Mouse (Mus musculus): ENCODE data around the gene Sim1. TPM values are rescaled to one million over a fixed set of nuclear protein-coding genes. Genes with fewer than 3 reads are reported as not detected.

Sim1 gene
- total and polyA plus RNA-seq, 3 experiments, result not detected

- H3K4me3 ChIP-seq (ENCODE audit: control insufficient read depth in 1 of 2, insufficient read depth in 1 of 2, low read depth in 2 of 2, low read length in 2 of 2), result no peak overlapping the region
Measured at GRCm38 (mm10) chr10:50882366-50882765, 12.2 kb upstream of the Sim1 start.

GRCm38 (mm10) chr10:50886305-50886704, 8.2 kb upstream of the Sim1 start:
- H3K36me3 ChIP-seq (ENCODE audit: control insufficient read depth in 1 of 2, insufficient read depth in 2 of 2, low read length in 2 of 2), result no peaks in the 10 kb centered on the region
- H3K4me3 ChIP-seq (ENCODE audit: control insufficient read depth in 1 of 2, insufficient read depth in 1 of 2, low read depth in 2 of 2, low read length in 2 of 2), result no peak overlapping the region
- H3K9me3 ChIP-seq (replicated peaks; ENCODE audit: insufficient read depth, low read length), result no peaks in the 10 kb centered on the region
- no peak overlapping the region for H3K9ac ChIP-seq (ENCODE audit: control insufficient read depth, low read depth, low read length, poor library complexity, severe bottlenecking)
- no peaks in the 10 kb centered on the region for H3K4me1 ChIP-seq (ENCODE audit: control insufficient read depth in 1 of 2, insufficient read depth in 2 of 2, low read length in 2 of 2)
- no peak overlapping the region for H3K27ac ChIP-seq (ENCODE audit: control insufficient read depth, low read depth, low read length)
- TF ChIP-seq ZKSCAN1 (IDR thresholded peaks at IDR 0.05; ENCODE audit: low read depth, low read length) (no peak), GABPA (IDR thresholded peaks at IDR 0.05; ENCODE audit: low read depth, low read length) (no peak), MXI1 (IDR thresholded peaks at IDR 0.05; ENCODE audit: low read depth, low read length) (no peak), ZMIZ1 (IDR thresholded peaks at IDR 0.05; ENCODE audit: low read depth, low read length) (no peak), NRF1 (IDR thresholded peaks at IDR 0.05; ENCODE audit: insufficient read depth, low read depth, low read length, poor library complexity, severe bottlenecking) (no peak), MAFK (IDR thresholded peaks at IDR 0.05; ENCODE audit: borderline replicate concordance, low read depth, low read length) (no peak), RCOR1 (IDR thresholded peaks at IDR 0.05; ENCODE audit: low read depth, low read length) (no peak), TAL1 (IDR thresholded peaks at IDR 0.05; ENCODE audit: low read length) (no peak), SIN3A (IDR thresholded peaks at IDR 0.05; ENCODE audit: low read length) (no peak), MAX (IDR thresholded peaks at IDR 0.05; ENCODE audit: low read length) (no peak), SMC3 (IDR thresholded peaks at IDR 0.05; ENCODE audit: low read depth, low read length) (no peak), GATA1 (IDR thresholded peaks at IDR 0.05; ENCODE audit: low read depth, low read length) (no peak), BHLHE40 (IDR thresholded peaks at IDR 0.05; ENCODE audit: borderline replicate concordance, low read depth, low read length) (no peak), NELFE (IDR thresholded peaks at IDR 0.05; ENCODE audit: low read depth, low read length) (no peak), CHD2 (IDR thresholded peaks at IDR 0.05; ENCODE audit: low read length) (no peak), UBTF (IDR thresholded peaks at IDR 0.05; ENCODE audit: borderline replicate concordance, insufficient read depth, low read depth, low read length) (no peak), ELF1 (IDR thresholded peaks at IDR 0.05; ENCODE audit: low read depth, low read length) (no peak)
- DNase-seq (ENCODE audit: low read depth, low spot score), result no peak
- no peaks in the 10 kb centered on the region; a peak in 2 of 4 replicates for H3K27me3 ChIP-seq (ENCODE audit: control insufficient read depth in 1 of 2, insufficient read depth in 2 of 2, low read length in 2 of 2)
- no peaks in the 10 kb centered on the region for H3K79me2 ChIP-seq (ENCODE audit: control insufficient read depth, insufficient read depth, low read length, poor library complexity)

More at GRCm38 (mm10) chr10:50882366-50882765, 12.2 kb upstream of the Sim1 start:
- no peak overlapping the region for H3K9ac ChIP-seq (ENCODE audit: control insufficient read depth, low read depth, low read length, poor library complexity, severe bottlenecking)
- no peaks in the 10 kb centered on the region for H3K79me2 ChIP-seq (ENCODE audit: control insufficient read depth, insufficient read depth, low read length, poor library complexity)
- no peaks in the 10 kb centered on the region for H3K4me1 ChIP-seq (ENCODE audit: control insufficient read depth in 1 of 2, insufficient read depth in 2 of 2, low read length in 2 of 2)
- DNase-seq (ENCODE audit: low read depth, low spot score), result no peak
- peaks cover 0 to 2% of the 10 kb centered on the region in 2 experiments; a peak in 3 of 4 replicates for H3K27me3 ChIP-seq (ENCODE audit: control insufficient read depth in 1 of 2, insufficient read depth in 2 of 2, low read length in 2 of 2)
- TF ChIP-seq POLR2AphosphoS5 (IDR thresholded peaks at IDR 0.05; ENCODE audit: borderline replicate concordance, low read depth, low read length), result no peak
- no peak for TF ChIP-seq SIN3A (IDR thresholded peaks at IDR 0.05; ENCODE audit: low read length)
- TF ChIP-seq POLR2AphosphoS2 (IDR thresholded peaks at IDR 0.05; ENCODE audit: low read length), result no peak
- TF ChIP-seq MAX (IDR thresholded peaks at IDR 0.05; ENCODE audit: low read length), result no peak
- no peak for TF ChIP-seq KAT2A (conservative IDR thresholded peaks at IDR 0.05; ENCODE audit: low read depth, low read length)
- TF ChIP-seq TAL1 (IDR thresholded peaks at IDR 0.05; ENCODE audit: low read length), result no peak
- TF ChIP-seq UBTF (IDR thresholded peaks at IDR 0.05; ENCODE audit: borderline replicate concordance, insufficient read depth, low read depth, low read length), result no peak
- TF ChIP-seq ZKSCAN1 (IDR thresholded peaks at IDR 0.05; ENCODE audit: low read depth, low read length), result no peak
- no peak for TF ChIP-seq JUND (IDR thresholded peaks at IDR 0.05; ENCODE audit: low read depth, low read length)
- TF ChIP-seq MAZ (IDR thresholded peaks at IDR 0.05; ENCODE audit: low read depth, low read length), result no peak
- no peak for TF ChIP-seq TCF12 (IDR thresholded peaks at IDR 0.05; ENCODE audit: low read depth, low read length)
- no peak for TF ChIP-seq GATA1 (IDR thresholded peaks at IDR 0.05; ENCODE audit: low read depth, low read length)
- no peak for TF ChIP-seq POLR2A (IDR thresholded peaks at IDR 0.05; ENCODE audit: control insufficient read depth in 1 of 2, insufficient read depth in 1 of 2, low read depth in 1 of 2, low read length in 2 of 2, poor library complexity in 1 of 2)
- no peak for TF ChIP-seq ETS1 (IDR thresholded peaks at IDR 0.05; ENCODE audit: low read depth, low read length)
- no peak for TF ChIP-seq USF2 (IDR thresholded peaks at IDR 0.05; ENCODE audit: borderline replicate concordance in 1 of 2, insufficient read depth in 1 of 2, low read depth in 1 of 2, low read length in 2 of 2)
- TF ChIP-seq SMC3 (IDR thresholded peaks at IDR 0.05; ENCODE audit: low read depth, low read length), result no peak
- H3K27ac ChIP-seq (ENCODE audit: control insufficient read depth, low read depth, low read length), result no peak overlapping the region
- H3K36me3 ChIP-seq (ENCODE audit: control insufficient read depth in 1 of 2, insufficient read depth in 2 of 2, low read length in 2 of 2), result no peaks in the 10 kb centered on the region
- H3K9me3 ChIP-seq (replicated peaks; ENCODE audit: insufficient read depth, low read length), result no peaks in the 10 kb centered on the region
